Mouse (Mus musculus): ENCODE results near the gene Adk. TPM values are rescaled to one million over a fixed set of nuclear protein-coding genes. Genes with fewer than 3 reads are reported as not detected.

Adk gene
- polyA plus RNA-seq, 1 experiment from 2014 or later: 112 TPM

DNA sequence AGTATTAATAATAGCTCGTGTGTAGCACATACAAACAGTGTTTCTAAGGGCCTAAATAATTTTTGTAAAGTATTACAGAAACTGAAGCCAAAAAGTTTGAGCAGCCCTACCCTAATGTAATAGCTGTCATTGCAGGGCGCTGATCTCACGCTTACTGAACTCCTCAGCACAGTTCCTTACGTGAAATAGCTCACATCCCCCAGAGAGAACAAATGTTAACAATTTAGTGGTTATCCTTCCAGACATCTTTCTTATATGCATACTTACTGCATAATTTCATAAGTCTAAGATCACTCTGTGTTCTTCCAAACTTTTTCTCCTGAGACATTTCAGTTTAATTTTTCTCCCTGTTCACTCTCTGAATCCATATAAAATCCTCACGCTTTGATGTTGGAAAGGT, 354.6 kb downstream of the Adk start:
- Histone ChIP-seq H3K36me3 (ENCODE audit: control insufficient read depth, insufficient read depth, low read length) (no peaks in the 10 kb centered on the region), H3K27me3 (ENCODE audit: control insufficient read depth, insufficient read depth, low read length) (no peaks in the 10 kb centered on the region), H3K27ac (ENCODE audit: low read depth, low read length) (no peak overlapping the region), H3K4me2 (no peak overlapping the region), H3K4me1 (ENCODE audit: control insufficient read depth, insufficient read depth, low read length) (peaks cover 13% of the 10 kb centered on the region), H3K9me3 (ENCODE audit: control insufficient read depth, low read length) (no peaks in the 10 kb centered on the region), H3K4me3 (ENCODE audit: low read depth, low read length) (no peak overlapping the region), H3K9ac (ENCODE audit: low read length) (no peak overlapping the region)
- ATAC-seq (ENCODE audit: low FRiP score): no peak
- DNase-seq (ENCODE audit: low spot score, missing footprints): no peak
- WGBS: 90% methylated on average over 5 of the region's 5 CpGs

DNA sequence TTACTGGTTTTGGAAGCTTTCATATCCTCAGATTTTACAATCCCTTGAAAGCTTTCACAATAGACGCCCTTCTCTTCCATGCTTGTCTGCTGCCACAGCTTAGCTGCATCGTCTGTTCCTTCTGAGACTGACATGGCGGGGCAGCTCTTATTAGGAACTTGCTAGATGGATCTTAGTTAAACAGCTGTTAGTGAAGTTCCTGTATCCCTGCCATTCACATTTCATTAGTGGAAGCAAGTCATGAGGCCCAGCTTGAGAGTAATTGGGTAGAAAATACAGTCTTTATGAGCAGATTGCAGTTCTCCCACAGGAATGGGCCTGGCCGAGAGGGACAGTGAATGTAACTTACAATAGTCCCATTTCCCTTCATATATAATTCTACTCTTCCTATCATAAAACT, 356.5 kb downstream of the Adk start:
- no peak for ATAC-seq (ENCODE audit: low FRiP score)
- Histone ChIP-seq H3K27me3 (ENCODE audit: control insufficient read depth, insufficient read depth, low read length) (no peaks in the 10 kb centered on the region), H3K9me3 (ENCODE audit: control insufficient read depth, low read length) (no peaks in the 10 kb centered on the region), H3K4me2 (no peak overlapping the region), H3K9ac (ENCODE audit: low read length) (no peak overlapping the region), H3K4me3 (ENCODE audit: low read depth, low read length) (no peak overlapping the region), H3K4me1 (ENCODE audit: control insufficient read depth, insufficient read depth, low read length) (peaks cover 3% of the 10 kb centered on the region), H3K27ac (ENCODE audit: low read depth, low read length) (no peak overlapping the region), H3K36me3 (ENCODE audit: control insufficient read depth, insufficient read depth, low read length) (no peaks in the 10 kb centered on the region)
- WGBS: 82% methylated on average over 4 of the region's 4 CpGs
- no peak for DNase-seq (ENCODE audit: low spot score, missing footprints)

DNA sequence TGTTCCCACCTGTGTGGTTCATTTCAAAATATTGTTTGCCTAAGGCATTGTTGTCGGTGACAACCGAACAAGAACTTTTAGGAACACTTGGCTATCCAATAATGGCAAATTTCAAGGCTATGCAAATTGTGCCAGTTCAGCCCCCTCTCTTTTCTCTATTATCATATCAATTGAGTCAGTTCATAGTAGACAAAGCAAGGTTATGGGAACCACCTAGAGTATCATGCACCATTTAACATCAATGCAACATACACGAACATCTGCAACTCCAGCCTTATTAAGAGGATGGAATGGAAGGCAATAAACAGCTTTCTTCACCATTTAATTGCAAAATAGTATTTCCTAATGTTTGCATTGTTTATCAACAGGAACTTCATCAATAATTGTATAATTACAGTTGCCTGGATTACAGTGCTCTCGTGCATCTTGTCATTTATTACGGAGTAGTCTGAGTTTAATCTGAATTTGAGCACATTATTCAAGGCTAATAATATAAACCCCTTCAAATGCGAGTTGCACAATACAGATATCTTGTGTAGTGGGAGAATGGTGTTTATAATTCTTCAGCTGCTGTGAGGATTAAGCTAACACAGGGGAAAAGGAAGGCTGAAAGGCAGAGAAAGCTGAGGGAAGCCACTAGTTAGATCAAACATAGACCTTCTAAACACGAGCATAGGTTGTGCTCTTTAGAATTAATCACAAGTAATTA, 358.5 kb downstream of the Adk start:
- H3K36me3 ChIP-seq (ENCODE audit: control insufficient read depth, insufficient read depth, low read length): no peaks in the 10 kb centered on the region
- H3K4me1 ChIP-seq (ENCODE audit: control insufficient read depth, insufficient read depth, low read length): peaks cover 3% of the 10 kb centered on the region
- peak; percentile 61; the same call in 1 of the 2 replicates for ATAC-seq (ENCODE audit: low FRiP score)
- no peak overlapping the region for H3K4me2 ChIP-seq
- DNase-seq (ENCODE audit: low spot score, missing footprints): peak; percentile 83
- WGBS: 45% methylated on average over 7 of the region's 7 CpGs
- H3K4me3 ChIP-seq (ENCODE audit: low read depth, low read length): no peak overlapping the region
- H3K27me3 ChIP-seq (ENCODE audit: control insufficient read depth, insufficient read depth, low read length): no peaks in the 10 kb centered on the region
- H3K9me3 ChIP-seq (ENCODE audit: control insufficient read depth, low read length): no peaks in the 10 kb centered on the region
- no peak overlapping the region for H3K9ac ChIP-seq (ENCODE audit: low read length)
- H3K27ac ChIP-seq (ENCODE audit: low read depth, low read length): no peak overlapping the region

DNA sequence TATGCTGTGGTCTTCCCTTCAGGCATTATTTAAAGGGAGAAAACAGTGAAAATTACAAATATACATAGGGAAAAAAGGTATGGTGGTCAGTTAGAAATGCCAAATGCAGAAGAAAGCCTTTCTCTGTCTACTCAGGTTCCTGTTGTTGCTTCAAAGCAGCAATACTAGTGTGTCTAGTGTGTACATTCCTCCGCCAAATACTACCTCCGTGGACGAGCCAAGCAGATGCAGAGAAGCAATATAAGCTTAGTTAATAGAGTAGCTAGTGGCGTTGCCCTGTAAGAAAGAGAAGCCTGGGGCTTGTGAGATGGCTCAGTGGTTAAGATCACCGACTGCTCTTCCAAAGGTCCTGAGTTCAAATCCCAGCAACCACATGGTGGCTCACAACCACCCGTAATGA, 359.1 kb downstream of the Adk start:
- ATAC-seq (ENCODE audit: low FRiP score): no peak
- 80% methylated on average over 6 of the region's 6 CpGs for whole genome bisulfite sequencing

DNA sequence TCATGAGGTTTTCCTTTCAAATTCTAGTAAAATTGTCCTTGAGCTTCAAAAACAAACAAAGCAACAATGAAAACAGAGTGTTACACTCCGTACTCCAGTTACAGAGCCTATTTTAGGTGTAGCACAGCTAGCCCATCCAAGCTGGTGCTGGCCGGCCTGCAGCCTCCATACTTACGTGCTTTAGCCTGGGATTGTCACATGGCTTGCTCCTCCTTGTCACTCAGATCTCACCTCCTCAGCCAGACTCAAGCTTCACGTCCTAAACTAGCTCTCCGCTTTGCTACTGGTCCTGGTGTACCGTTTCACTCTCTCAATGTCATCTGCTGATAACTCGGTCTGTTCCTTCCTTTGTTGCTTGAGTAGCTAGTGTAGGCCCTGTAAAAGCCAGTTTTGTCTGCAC, 366.0 kb downstream of the Adk start:
- H3K4me1 ChIP-seq (ENCODE audit: control insufficient read depth, insufficient read depth, low read length): no peaks in the 10 kb centered on the region
- no peak overlapping the region for H3K27ac ChIP-seq (ENCODE audit: low read depth, low read length)
- ATAC-seq (ENCODE audit: low FRiP score): no peak
- H3K4me2 ChIP-seq: no peak overlapping the region
- H3K9me3 ChIP-seq (ENCODE audit: control insufficient read depth, low read length): no peaks in the 10 kb centered on the region
- peak; percentile 61 for DNase-seq (ENCODE audit: low spot score, missing footprints)
- H3K4me3 ChIP-seq (ENCODE audit: low read depth, low read length): no peak overlapping the region
- H3K36me3 ChIP-seq (ENCODE audit: control insufficient read depth, insufficient read depth, low read length): no peaks in the 10 kb centered on the region
- H3K9ac ChIP-seq (ENCODE audit: low read length): no peak overlapping the region
- 80% methylated on average over 7 of the region's 7 CpGs for WGBS
- H3K27me3 ChIP-seq (ENCODE audit: control insufficient read depth, insufficient read depth, low read length): no peaks in the 10 kb centered on the region

More for the DNA sequence above, 359.1 kb downstream of the Adk start:
- Histone ChIP-seq H3K9me3 (ENCODE audit: control insufficient read depth, low read length) (no peaks in the 10 kb centered on the region), H3K4me2 (no peak overlapping the region), H3K27ac (ENCODE audit: low read depth, low read length) (no peak overlapping the region), H3K36me3 (ENCODE audit: control insufficient read depth, insufficient read depth, low read length) (no peaks in the 10 kb centered on the region), H3K4me1 (ENCODE audit: control insufficient read depth, insufficient read depth, low read length) (peaks cover 3% of the 10 kb centered on the region), H3K4me3 (ENCODE audit: low read depth, low read length) (no peak overlapping the region), H3K27me3 (ENCODE audit: control insufficient read depth, insufficient read depth, low read length) (no peaks in the 10 kb centered on the region), H3K9ac (ENCODE audit: low read length) (no peak overlapping the region)
- DNase-seq (ENCODE audit: low spot score, missing footprints): no peak

DNA sequence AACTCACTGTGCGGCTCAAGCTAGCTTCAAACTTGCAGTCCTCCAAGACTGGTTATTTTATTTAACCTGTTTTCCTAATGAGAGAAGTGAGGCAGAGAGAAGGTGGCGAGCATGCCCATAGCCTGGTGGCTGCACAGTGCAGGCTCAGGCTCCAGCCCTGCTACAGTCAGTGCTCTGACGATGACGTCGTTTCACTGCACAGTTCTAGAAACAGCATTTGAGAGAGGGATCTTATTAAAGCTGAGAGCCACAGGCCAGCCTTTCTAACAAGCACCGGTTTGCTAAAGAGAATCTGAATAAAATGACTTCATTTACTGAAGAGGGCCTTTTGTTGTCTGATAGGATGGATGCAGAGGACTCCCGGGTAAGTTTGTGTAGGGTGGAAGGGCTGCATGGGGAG, 375.0 kb downstream of the Adk start:
- Histone ChIP-seq H3K36me3 (ENCODE audit: control insufficient read depth, insufficient read depth, low read length) (no peaks in the 10 kb centered on the region), H3K4me3 (ENCODE audit: low read depth, low read length) (no peak overlapping the region), H3K27ac (ENCODE audit: low read depth, low read length) (no peak overlapping the region; the same call in 1 of the 2 replicates), H3K4me1 (ENCODE audit: control insufficient read depth, insufficient read depth, low read length) (peaks cover 13% of the 10 kb centered on the region), H3K9me3 (ENCODE audit: control insufficient read depth, low read length) (no peaks in the 10 kb centered on the region), H3K4me2 (no peak overlapping the region), H3K9ac (ENCODE audit: low read length) (no peak overlapping the region), H3K27me3 (ENCODE audit: control insufficient read depth, insufficient read depth, low read length) (no peaks in the 10 kb centered on the region)
- ATAC-seq (ENCODE audit: low FRiP score): 0 out of 2 replicates have a peak, but pooled peaks have one; percentile 54
- no peak for DNase-seq (ENCODE audit: low spot score, missing footprints)
- 58% methylated on average over 7 of the region's 7 CpGs for WGBS

DNA sequence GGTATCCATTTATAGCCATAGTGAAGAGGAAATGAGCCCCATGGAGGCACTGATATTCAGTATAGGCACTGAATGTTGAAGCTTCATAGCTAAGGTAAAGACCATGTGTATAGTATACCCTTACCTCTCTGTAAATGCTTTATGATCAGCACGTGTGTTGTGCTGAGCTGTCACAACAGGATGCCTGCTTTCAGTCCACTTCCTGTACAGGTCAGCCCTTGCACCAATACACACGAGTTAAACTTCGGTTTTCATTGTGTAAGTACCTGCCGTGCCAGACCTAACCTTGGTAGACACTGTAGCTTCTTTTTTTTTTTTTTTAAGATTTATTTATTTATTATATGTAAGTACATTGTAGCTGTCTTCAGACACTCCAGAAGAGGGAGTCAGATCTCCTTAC, 381.0 kb downstream of the Adk start:
- Histone ChIP-seq H3K9ac (ENCODE audit: low read length) (no peak overlapping the region), H3K36me3 (ENCODE audit: control insufficient read depth, insufficient read depth, low read length) (no peaks in the 10 kb centered on the region), H3K27ac (ENCODE audit: low read depth, low read length) (no peak overlapping the region), H3K27me3 (ENCODE audit: control insufficient read depth, insufficient read depth, low read length) (no peaks in the 10 kb centered on the region), H3K4me1 (ENCODE audit: control insufficient read depth, insufficient read depth, low read length) (peaks cover 3% of the 10 kb centered on the region; the same call in 1 of the 2 replicates), H3K4me3 (ENCODE audit: low read depth, low read length) (no peak overlapping the region), H3K4me2 (no peak overlapping the region), H3K9me3 (ENCODE audit: control insufficient read depth, low read length) (no peaks in the 10 kb centered on the region)
- whole genome bisulfite sequencing: 85% methylated on average over 4 of the region's 4 CpGs
- ATAC-seq (ENCODE audit: low FRiP score): no peak
- DNase-seq (ENCODE audit: low spot score, missing footprints): no peak

DNA sequence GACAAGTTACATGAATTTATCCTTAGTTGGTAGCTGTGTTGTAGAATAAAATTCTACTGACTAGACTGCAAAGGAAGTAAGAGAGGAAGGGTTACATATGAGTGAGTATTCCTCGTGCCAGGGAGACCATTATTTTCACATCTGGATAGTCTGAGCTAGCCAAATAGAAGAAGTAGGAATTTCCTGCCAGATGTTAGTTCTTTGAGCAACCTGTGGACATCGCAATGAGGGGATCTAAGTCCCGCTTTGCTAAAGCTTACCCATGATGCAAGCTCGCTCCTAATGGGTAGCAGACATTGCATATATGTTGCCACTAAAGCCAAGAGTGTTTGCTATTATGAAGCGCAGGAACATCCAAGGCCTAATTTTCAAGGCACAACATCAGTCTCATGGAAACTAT, 381.6 kb downstream of the Adk start:
- Histone ChIP-seq H3K27me3 (ENCODE audit: control insufficient read depth, insufficient read depth, low read length) (no peaks in the 10 kb centered on the region), H3K4me3 (ENCODE audit: low read depth, low read length) (no peak overlapping the region), H3K27ac (ENCODE audit: low read depth, low read length) (no peak overlapping the region), H3K9me3 (ENCODE audit: control insufficient read depth, low read length) (no peaks in the 10 kb centered on the region), H3K36me3 (ENCODE audit: control insufficient read depth, insufficient read depth, low read length) (no peaks in the 10 kb centered on the region), H3K4me2 (no peak overlapping the region), H3K9ac (ENCODE audit: low read length) (no peak overlapping the region), H3K4me1 (ENCODE audit: control insufficient read depth, insufficient read depth, low read length) (no peaks in the 10 kb centered on the region)
- no peak for DNase-seq (ENCODE audit: low spot score, missing footprints)
- 84% methylated on average over 5 of the region's 5 CpGs for WGBS
- no peak for ATAC-seq (ENCODE audit: low FRiP score)

DNA sequence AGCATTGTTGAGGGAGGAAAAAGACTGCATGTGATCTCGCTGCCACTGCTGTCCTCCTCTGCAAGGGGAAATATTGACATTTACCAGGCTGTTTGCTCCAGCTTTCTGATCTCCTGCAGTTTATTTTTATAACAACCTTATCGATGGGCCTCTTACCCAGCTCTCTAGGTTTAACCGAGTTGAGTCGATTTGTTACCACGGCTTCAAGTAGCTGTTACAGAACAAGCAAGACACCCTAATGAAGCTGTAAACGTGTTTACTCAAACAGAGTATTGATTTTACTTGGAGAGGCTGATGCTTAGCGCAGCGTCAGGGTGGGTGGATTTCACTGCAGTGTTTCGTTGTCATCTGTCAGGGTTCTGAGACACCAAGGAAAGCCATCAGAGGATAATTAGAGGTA, 382.3 kb downstream of the Adk start:
- ATAC-seq (ENCODE audit: low FRiP score): no peak
- no peak overlapping the region for H3K27ac ChIP-seq (ENCODE audit: low read depth, low read length)
- no peak for DNase-seq (ENCODE audit: low spot score, missing footprints)
- no peak overlapping the region for H3K4me3 ChIP-seq (ENCODE audit: low read depth, low read length)
- no peak overlapping the region for H3K4me2 ChIP-seq
- no peaks in the 10 kb centered on the region for H3K27me3 ChIP-seq (ENCODE audit: control insufficient read depth, insufficient read depth, low read length)
- WGBS: 71% methylated on average over 9 of the region's 9 CpGs
- no peaks in the 10 kb centered on the region for H3K9me3 ChIP-seq (ENCODE audit: control insufficient read depth, low read length)
- H3K9ac ChIP-seq (ENCODE audit: low read length): no peak overlapping the region
- no peaks in the 10 kb centered on the region for H3K36me3 ChIP-seq (ENCODE audit: control insufficient read depth, insufficient read depth, low read length)
- H3K4me1 ChIP-seq (ENCODE audit: control insufficient read depth, insufficient read depth, low read length): no peaks in the 10 kb centered on the region

All from midbrain, embryonic 11.5 days (tissue).